Mouse (Mus musculus): Measurements from ENCODE around the gene Gnb1. TPM values are rescaled to one million over a fixed set of nuclear protein-coding genes. Genes with fewer than 3 reads are reported as not detected.
"Not testable (repeated sequence)": the region's sequence is repeated elsewhere in the genome, so short reads cannot be mapped to it uniquely, and the experiment has no call there.

The Gnb1 gene
- polyA plus RNA-seq, 1 experiment from 2014 or later, result 778 TPM

DNA sequence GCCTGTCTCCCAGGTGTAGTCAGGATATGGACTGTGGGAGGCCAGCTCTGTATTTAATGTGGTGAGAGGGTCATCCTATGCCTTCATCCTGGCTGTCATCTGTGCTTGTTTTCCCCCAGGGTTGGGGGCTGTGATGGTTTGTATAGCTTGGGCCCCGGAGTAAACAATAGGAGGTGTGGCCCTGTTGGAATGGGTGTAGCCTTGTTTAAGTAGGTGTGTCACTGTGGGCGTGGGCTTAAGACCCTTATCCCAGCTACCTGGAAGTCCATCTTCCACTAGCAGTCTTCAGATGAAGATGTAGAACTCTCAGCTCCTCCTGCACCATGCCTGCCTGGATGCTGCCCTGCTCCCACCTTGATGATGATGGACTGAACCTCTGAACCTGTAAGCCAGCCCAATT is 17.4 kb upstream of the Gnb1 start:
- not testable (repeated sequence) for H3K9me3 ChIP-seq (ENCODE audit: control insufficient read depth, low read length); H3K4me2 ChIP-seq (ENCODE audit: low read depth); H3K36me3 ChIP-seq (ENCODE audit: control insufficient read depth, insufficient read depth, low read length); ATAC-seq (ENCODE audit: insufficient read depth, low FRiP score, low TSS enrichment); DNase-seq (ENCODE audit: low spot score); H3K27me3 ChIP-seq (ENCODE audit: control insufficient read depth, insufficient read depth, low read length); H3K4me3 ChIP-seq (ENCODE audit: low read depth, low read length); H3K9ac ChIP-seq (ENCODE audit: low read length); H3K27ac ChIP-seq (ENCODE audit: low read depth, low read length); H3K4me1 ChIP-seq (ENCODE audit: control insufficient read depth, insufficient read depth, low read length)
- 71% methylated on average over 2 of the region's 2 CpGs for WGBS

DNA sequence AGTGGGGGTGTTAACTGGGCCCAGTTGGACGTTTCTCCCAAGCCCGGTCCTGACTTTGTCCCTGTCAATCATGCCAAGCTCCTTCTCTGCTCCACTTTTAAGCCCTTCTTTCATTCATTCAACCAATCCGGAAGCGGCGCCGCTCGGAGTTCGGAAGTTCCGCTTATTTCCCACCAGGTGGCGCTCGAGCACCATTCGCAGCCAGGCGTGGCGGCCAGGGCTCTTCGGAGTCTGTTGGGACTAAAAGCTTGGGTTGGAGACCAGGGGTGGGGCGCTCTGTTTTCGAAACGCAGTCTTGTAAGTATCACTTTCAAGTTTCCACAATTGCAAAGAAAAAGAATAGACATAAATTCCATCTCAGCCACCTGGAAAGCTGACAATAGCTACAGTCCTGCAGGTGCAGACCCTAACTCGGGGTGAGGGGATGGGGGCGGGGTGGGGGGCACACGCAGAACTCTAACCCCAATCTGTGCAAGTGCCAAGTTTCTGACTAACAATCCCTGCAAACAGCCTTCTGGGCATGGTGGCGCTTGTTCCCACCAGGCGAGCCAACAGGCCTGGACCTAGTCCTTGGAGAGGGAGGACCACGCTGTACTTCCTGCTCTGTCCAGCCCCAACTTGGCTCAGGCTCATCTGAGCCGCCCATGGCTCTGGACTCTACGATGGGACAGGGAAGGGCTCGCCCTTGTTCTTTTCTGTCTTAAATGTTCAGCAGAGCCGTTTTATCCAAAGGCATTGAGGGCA is 9.6 kb upstream of the Gnb1 start:
- Histone ChIP-seq H3K9me3 (ENCODE audit: control insufficient read depth, low read length) (no peaks in the 10 kb centered on the region), H3K36me3 (ENCODE audit: control insufficient read depth, insufficient read depth, low read length) (no peaks in the 10 kb centered on the region), H3K4me3 (ENCODE audit: low read depth, low read length) (no peak overlapping the region), H3K27me3 (ENCODE audit: control insufficient read depth, insufficient read depth, low read length) (no peaks in the 10 kb centered on the region), H3K4me1 (ENCODE audit: control insufficient read depth, insufficient read depth, low read length) (no peaks in the 10 kb centered on the region), H3K27ac (ENCODE audit: low read depth, low read length) (no peak overlapping the region), H3K9ac (ENCODE audit: low read length) (no peak overlapping the region; the same call in 1 of the 2 replicates), H3K4me2 (ENCODE audit: low read depth) (no peak overlapping the region)
- ATAC-seq (ENCODE audit: insufficient read depth, low FRiP score, low TSS enrichment) (peak; percentile 48; the same call in 1 of the 2 replicates), DNase-seq (ENCODE audit: low spot score) (peak; percentile 85)
- WGBS, result 25% methylated on average over 28 of the region's 28 CpGs

DNA sequence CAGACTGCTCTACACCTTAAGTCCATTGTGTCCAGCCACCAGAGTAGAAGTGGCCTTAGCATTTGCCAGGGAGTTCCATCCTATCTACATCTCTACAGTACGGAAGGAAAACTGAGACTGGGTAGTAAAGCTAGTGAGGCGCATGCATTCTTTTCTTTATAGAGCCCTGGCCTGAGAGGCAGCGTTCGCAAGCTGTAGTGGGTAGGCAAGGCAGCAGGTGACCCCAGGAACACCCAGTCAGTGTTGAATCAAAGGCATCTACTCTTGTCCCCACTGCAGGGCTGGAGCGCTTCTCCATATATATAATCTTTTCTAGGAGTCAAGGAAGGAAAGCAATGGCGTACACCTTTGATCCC is 9.1 kb upstream of the Gnb1 start:
- Histone ChIP-seq H3K9me3 (ENCODE audit: control insufficient read depth, low read length) (no peaks in the 10 kb centered on the region), H3K9ac (ENCODE audit: low read length) (no peak overlapping the region; the same call in 1 of the 2 replicates), H3K4me2 (ENCODE audit: low read depth) (no peak overlapping the region), H3K4me3 (ENCODE audit: low read depth, low read length) (no peak overlapping the region), H3K36me3 (ENCODE audit: control insufficient read depth, insufficient read depth, low read length) (no peaks in the 10 kb centered on the region), H3K4me1 (ENCODE audit: control insufficient read depth, insufficient read depth, low read length) (no peaks in the 10 kb centered on the region), H3K27ac (ENCODE audit: low read depth, low read length) (no peak overlapping the region), H3K27me3 (ENCODE audit: control insufficient read depth, insufficient read depth, low read length) (no peaks in the 10 kb centered on the region)
- ATAC-seq (ENCODE audit: insufficient read depth, low FRiP score, low TSS enrichment), result no peak
- WGBS, result 88% methylated on average over 6 of the region's 6 CpGs
- no peak for DNase-seq (ENCODE audit: low spot score)

DNA sequence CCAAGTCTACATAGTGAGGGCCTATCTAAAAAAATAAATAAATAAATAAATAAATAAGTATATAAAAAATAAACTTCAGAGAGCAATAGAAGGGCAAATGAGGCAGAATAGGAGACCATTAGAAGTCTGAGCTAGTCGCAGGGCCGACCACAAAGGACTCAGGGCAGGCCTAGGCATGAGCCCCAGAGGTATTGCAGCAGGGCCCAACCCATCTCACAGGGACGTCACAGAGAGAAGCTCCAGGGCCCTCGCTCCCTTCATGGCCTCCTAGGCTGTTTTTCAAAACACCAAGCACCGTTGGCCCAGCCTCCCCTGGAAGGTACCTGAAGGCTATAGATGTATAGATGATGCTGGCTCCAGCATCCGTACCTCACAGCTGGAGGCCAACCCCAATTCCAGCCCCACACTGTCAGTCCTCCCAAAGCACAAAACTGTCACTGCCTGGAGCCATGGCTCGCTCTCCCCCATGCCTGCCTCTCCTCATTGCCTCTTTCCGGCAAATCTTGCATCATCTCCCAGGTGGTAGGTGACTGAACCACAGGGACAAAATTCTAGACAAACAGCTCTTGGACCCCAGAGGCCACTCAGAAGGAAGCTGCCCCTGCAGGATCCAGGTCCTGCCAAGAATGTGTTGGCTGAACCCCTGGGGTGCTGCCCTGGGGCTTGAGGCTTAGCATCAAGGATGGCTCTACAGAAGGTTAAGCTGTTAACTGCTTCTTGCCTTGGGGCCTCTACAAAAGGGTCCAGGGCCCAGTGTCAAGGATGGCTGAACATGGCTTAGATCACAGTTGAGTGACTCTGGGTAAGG is 8.2 kb upstream of the Gnb1 start:
- no peak overlapping the region for H3K27ac ChIP-seq (ENCODE audit: low read depth, low read length)
- ATAC-seq (ENCODE audit: insufficient read depth, low FRiP score, low TSS enrichment) (no peak), DNase-seq (ENCODE audit: low spot score) (no peak)
- WGBS, result 69% methylated on average over 8 of the region's 8 CpGs
- no peaks in the 10 kb centered on the region for H3K36me3 ChIP-seq (ENCODE audit: control insufficient read depth, insufficient read depth, low read length)
- no peak overlapping the region for H3K9ac ChIP-seq (ENCODE audit: low read length)
- H3K4me3 ChIP-seq (ENCODE audit: low read depth, low read length), result no peak overlapping the region
- no peaks in the 10 kb centered on the region for H3K27me3 ChIP-seq (ENCODE audit: control insufficient read depth, insufficient read depth, low read length)
- H3K4me1 ChIP-seq (ENCODE audit: control insufficient read depth, insufficient read depth, low read length), result no peaks in the 10 kb centered on the region
- H3K9me3 ChIP-seq (ENCODE audit: control insufficient read depth, low read length), result no peaks in the 10 kb centered on the region
- no peak overlapping the region for H3K4me2 ChIP-seq (ENCODE audit: low read depth)

DNA sequence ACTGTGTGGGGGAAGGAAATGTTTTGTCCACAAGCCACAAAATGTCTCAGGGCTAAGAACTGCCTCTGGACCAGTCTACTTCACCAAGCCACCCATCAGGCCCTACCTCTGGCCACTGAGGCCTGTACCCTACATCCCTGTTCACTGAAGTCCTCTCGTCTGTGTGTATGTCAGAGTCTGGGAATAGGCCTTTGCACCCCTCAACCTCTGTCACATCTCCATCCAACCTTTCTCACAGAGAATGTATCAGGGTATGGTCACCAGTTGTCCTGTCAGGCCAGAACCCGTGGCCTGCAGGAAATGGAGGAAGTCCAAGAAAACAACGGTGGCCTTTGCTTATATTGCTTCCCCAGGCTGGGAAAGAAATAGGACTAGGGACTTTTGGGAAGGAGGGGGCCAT is 5.6 kb upstream of the Gnb1 start:
- DNase-seq (ENCODE audit: low spot score), result no peak
- WGBS, result 73% methylated on average over 3 of the region's 3 CpGs
- H3K27me3 ChIP-seq (ENCODE audit: control insufficient read depth, insufficient read depth, low read length), result no peaks in the 10 kb centered on the region
- 0 out of 2 replicates have a peak, but pooled peaks cover 3% of the 10 kb centered on the region for H3K4me1 ChIP-seq (ENCODE audit: control insufficient read depth, insufficient read depth, low read length)
- H3K4me2 ChIP-seq (ENCODE audit: low read depth), result no peak overlapping the region
- H3K4me3 ChIP-seq (ENCODE audit: low read depth, low read length), result no peak overlapping the region
- no peak overlapping the region for H3K9ac ChIP-seq (ENCODE audit: low read length)
- ATAC-seq (ENCODE audit: insufficient read depth, low FRiP score, low TSS enrichment), result no peak
- no peak overlapping the region for H3K27ac ChIP-seq (ENCODE audit: low read depth, low read length)
- H3K36me3 ChIP-seq (ENCODE audit: control insufficient read depth, insufficient read depth, low read length), result no peaks in the 10 kb centered on the region
- H3K9me3 ChIP-seq (ENCODE audit: control insufficient read depth, low read length), result no peaks in the 10 kb centered on the region

DNA sequence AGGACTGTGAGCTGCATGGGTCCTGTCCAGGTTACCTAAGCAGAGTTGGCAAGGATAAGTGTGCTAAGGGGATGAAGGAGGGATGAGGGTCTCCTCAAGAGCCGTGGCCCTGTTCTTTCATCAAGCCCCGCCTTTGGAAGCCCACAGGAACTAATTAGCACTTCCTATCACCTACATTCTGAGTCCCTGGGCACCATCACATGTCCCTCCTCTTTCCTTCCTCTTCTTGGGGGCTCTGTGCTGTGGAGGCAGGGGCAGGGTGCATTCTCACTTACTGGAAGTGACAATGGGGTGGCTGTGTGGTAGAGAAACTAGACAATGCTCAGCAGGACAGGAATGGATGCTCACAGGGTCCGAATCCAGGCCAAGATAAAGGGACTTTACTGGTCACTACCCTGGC is 3.4 kb upstream of the Gnb1 start:
- no peak for ATAC-seq (ENCODE audit: insufficient read depth, low FRiP score, low TSS enrichment)
- WGBS, result 45% methylated on average over 3 of the region's 3 CpGs
- H3K9me3 ChIP-seq (ENCODE audit: control insufficient read depth, low read length), result no peaks in the 10 kb centered on the region
- H3K9ac ChIP-seq (ENCODE audit: low read length), result no peak overlapping the region
- no peak overlapping the region for H3K27ac ChIP-seq (ENCODE audit: low read depth, low read length)
- H3K4me3 ChIP-seq (ENCODE audit: low read depth, low read length), result no peak overlapping the region
- H3K27me3 ChIP-seq (ENCODE audit: control insufficient read depth, insufficient read depth, low read length), result no peaks in the 10 kb centered on the region
- no peaks in the 10 kb centered on the region for H3K36me3 ChIP-seq (ENCODE audit: control insufficient read depth, insufficient read depth, low read length)
- H3K4me1 ChIP-seq (ENCODE audit: control insufficient read depth, insufficient read depth, low read length), result 0 out of 2 replicates have a peak, but pooled peaks cover 3% of the 10 kb centered on the region
- DNase-seq (ENCODE audit: low spot score), result no peak
- no peak overlapping the region for H3K4me2 ChIP-seq (ENCODE audit: low read depth)

DNA sequence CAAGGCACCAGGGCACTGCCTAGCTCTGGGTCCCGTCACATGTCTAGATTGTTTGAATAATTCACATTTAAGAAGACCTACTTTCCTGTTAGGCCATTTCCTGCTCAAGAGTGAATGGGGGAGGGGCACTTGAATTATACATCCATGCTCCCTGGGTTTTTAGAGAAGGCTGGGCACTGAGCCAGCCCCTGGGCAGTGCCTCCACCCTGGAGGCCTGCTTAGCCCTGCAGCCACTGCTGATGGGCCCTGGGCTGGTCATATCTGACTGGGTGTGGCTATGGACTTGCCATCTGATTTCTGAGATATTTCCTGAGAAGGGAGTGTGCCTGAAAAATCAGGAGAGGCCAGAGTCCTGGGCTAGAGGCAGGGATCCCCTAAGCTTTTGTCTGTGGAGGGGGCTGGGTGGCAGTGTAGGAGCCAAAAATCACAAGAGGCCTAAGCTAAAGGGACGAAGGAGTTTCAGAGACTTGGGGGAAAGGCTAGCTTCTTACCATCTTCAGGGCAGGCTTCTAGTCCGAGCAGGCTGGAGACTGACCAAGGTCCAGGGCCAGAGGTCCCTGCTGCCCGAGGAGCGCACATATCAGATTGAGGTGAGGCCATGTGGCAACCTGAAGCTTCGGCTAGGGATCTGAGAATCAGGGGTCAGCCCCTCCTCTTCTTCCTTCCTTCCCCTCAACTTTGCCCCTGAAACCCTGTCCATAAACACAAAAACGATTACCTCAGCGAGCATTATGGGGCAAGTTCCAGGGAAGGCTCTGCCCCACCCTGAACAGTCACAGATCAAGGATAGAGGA is 2.7 kb upstream of the Gnb1 start:
- ATAC-seq (ENCODE audit: insufficient read depth, low FRiP score, low TSS enrichment) (no peak), DNase-seq (ENCODE audit: low spot score) (no peak)
- H3K4me3 ChIP-seq (ENCODE audit: low read depth, low read length), result no peak overlapping the region
- no peak overlapping the region for H3K27ac ChIP-seq (ENCODE audit: low read depth, low read length)
- H3K4me1 ChIP-seq (ENCODE audit: control insufficient read depth, insufficient read depth, low read length), result peaks cover 9% of the 10 kb centered on the region
- no peaks in the 10 kb centered on the region for H3K9me3 ChIP-seq (ENCODE audit: control insufficient read depth, low read length)
- WGBS, result 77% methylated on average over 8 of the region's 8 CpGs
- no peaks in the 10 kb centered on the region for H3K27me3 ChIP-seq (ENCODE audit: control insufficient read depth, insufficient read depth, low read length)
- no peaks in the 10 kb centered on the region for H3K36me3 ChIP-seq (ENCODE audit: control insufficient read depth, insufficient read depth, low read length)
- H3K4me2 ChIP-seq (ENCODE audit: low read depth), result no peak overlapping the region
- H3K9ac ChIP-seq (ENCODE audit: low read length), result no peak overlapping the region

DNA sequence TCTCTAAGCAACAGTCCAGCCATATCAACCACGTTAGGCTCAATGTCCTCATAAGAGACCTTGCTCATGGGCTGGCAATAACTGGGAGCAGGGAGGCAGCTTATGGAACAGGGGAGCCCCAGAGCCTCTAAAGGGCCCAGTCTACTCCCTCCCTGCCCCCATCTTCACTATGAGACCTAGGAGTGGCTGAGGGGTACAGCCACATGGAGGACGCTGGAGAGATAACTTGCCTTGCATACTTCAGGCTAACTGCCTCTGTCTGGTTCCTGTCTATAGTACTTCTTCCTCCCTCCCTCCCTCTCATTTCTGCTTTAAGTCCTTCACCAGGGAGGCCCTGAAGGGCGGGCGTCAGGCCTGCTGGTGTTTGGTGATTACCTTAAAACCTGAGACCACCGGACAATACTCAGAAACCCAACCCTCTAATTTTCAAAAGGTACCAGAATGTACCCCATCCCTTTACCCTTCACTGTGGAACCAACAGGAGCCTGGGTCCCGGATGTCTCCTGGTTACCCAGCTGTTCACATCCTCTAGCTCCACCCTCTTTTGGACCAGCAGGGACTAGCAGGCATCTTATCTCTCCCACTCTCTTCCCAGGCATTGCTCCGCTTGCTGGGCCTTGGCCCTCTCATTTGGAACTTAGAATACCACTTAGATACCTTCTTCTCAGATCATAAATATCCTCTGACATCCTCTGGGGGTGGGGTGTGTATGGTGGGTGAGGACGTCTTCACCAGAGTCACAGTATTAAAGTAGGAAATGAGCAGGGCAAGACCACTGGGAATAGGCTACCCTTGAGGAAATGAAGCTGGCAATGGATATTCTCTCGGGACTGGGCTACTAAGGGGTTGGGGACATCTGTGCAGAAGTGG is 1.8 kb upstream of the Gnb1 start:
- WGBS, result 81% methylated on average over 9 of the region's 9 CpGs
- H3K4me2 ChIP-seq (ENCODE audit: low read depth), result no peak overlapping the region
- H3K9ac ChIP-seq (ENCODE audit: low read length), result no peak overlapping the region
- H3K36me3 ChIP-seq (ENCODE audit: control insufficient read depth, insufficient read depth, low read length), result no peaks in the 10 kb centered on the region
- no peak overlapping the region for H3K4me3 ChIP-seq (ENCODE audit: low read depth, low read length)
- H3K4me1 ChIP-seq (ENCODE audit: control insufficient read depth, insufficient read depth, low read length), result peaks cover 14% of the 10 kb centered on the region
- H3K27ac ChIP-seq (ENCODE audit: low read depth, low read length), result no peak overlapping the region
- no peaks in the 10 kb centered on the region for H3K9me3 ChIP-seq (ENCODE audit: control insufficient read depth, low read length)
- ATAC-seq (ENCODE audit: insufficient read depth, low FRiP score, low TSS enrichment), result no peak
- no peak for DNase-seq (ENCODE audit: low spot score)
- no peaks in the 10 kb centered on the region for H3K27me3 ChIP-seq (ENCODE audit: control insufficient read depth, insufficient read depth, low read length)

Data from neural tube, embryonic 11.5 days (tissue).